In genomic region chr14:34843579-34843978, GRCm38 (mm10) we compare ENCODE assay signal across 25 mouse cellular contexts. TPM values are rescaled to one million over a fixed set of nuclear protein-coding genes. Genes with fewer than 3 reads are reported as not detected.
DNase-seq lines count a peak whose midpoint lies in the region; ATAC-seq and TF ChIP-seq lines count a peak whose summit lies in the region.
"Had no signal": no experiment of that assay in that cellular context is flagged by ENCODE, and none has a peak within 500 bp of the region (broad histone marks: within the 10 kb centered on the region; RNA-seq: fewer than 3 reads in every experiment).

No protein-coding gene starts in this region.

- H3K4me3 ChIP-seq in layer of hippocampus, adult 2 months, result no peak overlapping the region

- peak overlapping the region; percentile 72 for H3K27ac ChIP-seq in layer of hippocampus, adult 2 months

- DNase-seq in cerebellum, postnatal 10 days, result peak; percentile 33 to 38
- no peak for DNase-seq in cerebellum, adult 8-10 months
- no peak for DNase-seq in frontal cortex, adult 2 months (ENCODE audit: extremely low spot score in 1 of 2, low spot score in 1 of 2)
- no peak for DNase-seq in layer of hippocampus, adult 2 months (ENCODE audit: low spot score in 2 of 2)
- DNase-seq in layer of hippocampus, adult 9-11 months, result no peak
- DNase-seq in R1 (ENCODE audit: low read depth, low spot score) (peak; percentile 52), MN1 (ENCODE audit: low spot score) (no peak)
- DNase-seq: adrenal gland, adult 2 months; adrenal gland, adult 8-10 months; adrenal gland, postnatal 10 days; adrenal gland, postnatal 14 days; adrenal gland, postnatal 25 days; adrenal gland, postnatal 36 days; B cell, adult 2 months; cerebellum, adult 11 months; cerebellum, adult 11-12 months; cerebellum, adult 18-20 months; cerebellum, adult 2 months had no signal

- ATAC-seq in frontal cortex, adult (ENCODE audit: low TSS enrichment), result peak; percentile 28
- ATAC-seq: activated CD4-positive, CD25-positive, alpha-beta regulatory T cell, adult 4 months; CD4-positive, CD25-positive, alpha-beta regulatory T cell, adult 4 months; Patski had no signal

- TF ChIP-seq CTCF in layer of hippocampus, adult 2 months (conservative IDR thresholded peaks at IDR 0.05), result no peak

RNA-seq across cellular contexts. Expression of gene Grid1, which starts 23.7 kb away (rescaled TPM):
- polyA plus RNA-seq in frontal cortex, adult 2 months (2012; rRNA removed), result 19.4 and 20.7 TPM in 2 replicates
- 10 to 100 TPM; 55.1 to 57.2 TPM for total RNA-seq in layer of hippocampus, adult 2 months (2021)
- total RNA-seq: CH12.LX, MEL had no signal
- polyA plus RNA-seq: activated CD4-positive, CD25-positive, alpha-beta regulatory T cell, adult 4 months; CD4-positive, CD25-positive, alpha-beta regulatory T cell, adult 4 months; G1E; Patski had no signal

Comparison
In these comparisons a context has a peak if more than half of its experiments do, and no peak if none do; other contexts are left out.
1. DNase-seq: peak in cerebellum, postnatal 10 days (2 of 2) and R1 (single experiment); none in cerebellum, adult 8-10 months (single experiment), frontal cortex, adult 2 months (0 of 2), layer of hippocampus, adult 2 months (0 of 2), layer of hippocampus, adult 9-11 months (single experiment) and MN1 (single experiment).